Mouse (Mus musculus): ENCODE results near the gene Cox4i2. TPM values are rescaled to one million over a fixed set of nuclear protein-coding genes. Genes with fewer than 3 reads are reported as not detected.

Gene Cox4i2
- polyA plus RNA-seq (2015; fragmentation: Nextera tagmentation; extraction: Ambion mirVana) = 32.0 and 34.4 TPM in 2 replicates

- 5% methylated on average over 30 of the region's 30 CpGs for WGBS
- H3K36me3 ChIP-seq = no peaks in the 10 kb centered on the region
- no peaks in the 10 kb centered on the region for H3K27me3 ChIP-seq
Measured at GRCm38 (mm10) chr2:152753944-152754711, at the start of gene Cox4i2. Cox4i2 (plus strand) TSS chr2:152754173.

GRCm38 (mm10) chr2:152704256-152704605 is 49.7 kb upstream of the Cox4i2 start:
- H3K9ac ChIP-seq = peak overlapping the region; percentile 31; the same call in 1 of the 2 replicates
- H3K4me2 ChIP-seq (replicated peaks) = no peak overlapping the region
- no peak for ATAC-seq (ENCODE audit: low FRiP score, low read depth)
- 84% methylated on average over 5 of the region's 5 CpGs for WGBS
- no peaks in the 10 kb centered on the region for H3K27me3 ChIP-seq
- H3K36me3 ChIP-seq = peaks cover 70% of the 10 kb centered on the region
- no peak overlapping the region for H3K4me3 ChIP-seq
- no peaks in the 10 kb centered on the region for H3K9me3 ChIP-seq
- H3K27ac ChIP-seq = peak overlapping the region; percentile 96
- H3K4me1 ChIP-seq = peaks cover 50% of the 10 kb centered on the region

More at GRCm38 (mm10) chr2:152753944-152754711, at the start of gene Cox4i2:
- Histone ChIP-seq H3K9me3 (no peaks in the 10 kb centered on the region), H3K4me1 (peaks cover 24% of the 10 kb centered on the region), H3K4me2 (replicated peaks) (peak within 1 kb of the TSS; percentile 70), H3K27ac (no peak within 1 kb of the TSS; the same call in 1 of the 2 replicates), H3K9ac (peak within 1 kb of the TSS; percentile 61), H3K4me3 (peak within 1 kb of the TSS; percentile 38)
- peak; percentile 52; the same call in 1 of the 2 replicates for ATAC-seq (ENCODE audit: low FRiP score, low read depth)

DNA sequence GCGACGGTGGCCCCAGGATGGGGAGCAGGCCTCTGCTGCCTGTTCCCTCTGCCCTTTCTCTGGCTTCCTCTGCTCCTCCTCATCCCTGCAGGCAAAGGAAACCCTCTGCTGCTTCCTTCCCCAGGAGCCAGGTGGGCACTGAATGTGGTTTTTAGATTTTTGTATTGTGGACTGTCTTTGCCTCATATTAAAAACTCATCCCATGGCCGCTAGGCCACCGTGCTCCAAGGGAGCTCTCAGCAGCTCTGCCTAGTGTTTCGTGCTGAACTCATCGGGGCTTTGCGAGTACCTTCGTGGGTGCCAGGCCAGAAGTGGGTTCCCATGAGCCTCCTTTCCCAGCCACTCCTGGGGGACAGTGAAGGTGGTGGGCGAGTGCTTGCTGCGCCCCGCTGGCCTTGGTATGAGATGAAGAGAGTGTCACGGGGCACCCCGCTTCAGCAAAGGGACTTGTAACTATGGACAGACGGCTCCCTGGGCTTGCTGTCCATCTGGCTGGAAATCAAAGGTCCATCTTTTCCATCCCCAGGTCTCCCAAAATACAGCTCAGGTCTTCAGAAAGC is 49.1 kb upstream of the Cox4i2 start:
- Histone ChIP-seq H3K4me3 (no peak overlapping the region), H3K27me3 (no peaks in the 10 kb centered on the region), H3K9me3 (no peaks in the 10 kb centered on the region), H3K9ac (peak overlapping the region; percentile 43), H3K4me1 (peaks cover 52% of the 10 kb centered on the region), H3K36me3 (peaks cover 64% of the 10 kb centered on the region), H3K27ac (peak overlapping the region; percentile 96), H3K4me2 (replicated peaks) (no peak overlapping the region)
- WGBS = 84% methylated on average over 14 of the region's 14 CpGs
- ATAC-seq (ENCODE audit: low FRiP score, low read depth) = no peak

DNA sequence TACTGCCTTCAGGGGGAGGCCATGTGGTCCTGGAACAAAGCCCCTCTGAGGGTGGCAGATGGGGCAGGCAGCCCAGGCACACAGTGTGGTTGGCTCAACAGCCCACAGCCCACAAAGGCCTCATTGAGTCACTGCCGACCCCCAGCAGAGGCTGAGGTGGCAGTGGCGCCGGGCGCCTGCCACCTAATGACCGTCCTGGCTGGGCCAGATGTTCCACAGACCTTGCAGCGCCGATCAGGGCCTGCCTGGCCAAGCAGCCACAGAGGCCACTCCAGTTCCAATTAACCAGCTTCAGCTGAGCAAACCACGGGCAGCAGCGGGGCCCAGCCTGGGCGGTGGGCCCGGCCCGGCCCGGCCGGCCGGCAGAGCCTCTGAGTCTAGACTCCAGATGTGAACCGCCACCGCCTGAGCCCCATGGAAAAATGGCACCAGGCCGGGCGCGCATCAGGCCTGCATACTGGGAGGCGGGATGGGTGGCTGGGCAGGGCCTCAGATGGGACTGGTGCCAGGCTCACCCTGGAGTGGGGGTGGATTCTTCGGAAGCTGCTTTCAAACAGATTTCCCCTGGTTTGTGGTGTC is 47.9 kb upstream of the Cox4i2 start:
- 18% methylated on average over 22 of the region's 22 CpGs for WGBS
- Histone ChIP-seq H3K36me3 (peaks cover 53% of the 10 kb centered on the region), H3K4me3 (0 out of 2 replicates have a peak overlapping the region, but pooled peaks have one; percentile 9)

DNA sequence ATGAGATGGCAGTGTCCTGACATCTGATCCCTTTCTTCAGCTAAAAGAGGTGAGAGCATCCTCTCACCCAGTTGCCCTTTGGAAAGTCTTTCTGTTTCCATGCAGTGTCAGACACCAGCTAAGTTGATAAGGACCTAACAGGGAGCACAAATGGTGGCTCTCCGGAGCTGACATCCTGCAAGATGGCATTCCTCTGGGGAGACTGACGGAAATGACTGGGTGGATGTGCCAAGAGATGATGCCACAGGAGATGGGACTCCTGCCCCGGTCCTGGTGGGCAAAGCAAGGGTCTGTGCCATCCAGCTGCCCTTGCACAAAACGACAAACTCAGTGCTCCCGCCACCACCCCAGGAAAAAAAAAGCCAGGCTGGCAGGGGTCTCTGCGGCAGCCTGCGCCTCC is 46.8 kb upstream of the Cox4i2 start:
- ATAC-seq (ENCODE audit: low FRiP score, low read depth) = no peak
- 19% methylated on average over 7 of the region's 7 CpGs for WGBS
- Histone ChIP-seq H3K9me3 (no peaks in the 10 kb centered on the region), H3K36me3 (peaks cover 41% of the 10 kb centered on the region), H3K4me1 (peaks cover 52% of the 10 kb centered on the region), H3K4me2 (replicated peaks) (peak overlapping the region; percentile 69), H3K27ac (peak overlapping the region; percentile 96), H3K27me3 (no peaks in the 10 kb centered on the region), H3K4me3 (peak overlapping the region; percentile 35), H3K9ac (peak overlapping the region; percentile 65)

More for the DNA sequence above, 47.9 kb upstream of the Cox4i2 start:
- H3K27me3 ChIP-seq = no peaks in the 10 kb centered on the region
- ATAC-seq (ENCODE audit: low FRiP score, low read depth) = peak; percentile 84
- H3K4me1 ChIP-seq = peaks cover 52% of the 10 kb centered on the region
- H3K9ac ChIP-seq = 0 out of 2 replicates have a peak overlapping the region, but pooled peaks have one; percentile 43
- no peaks in the 10 kb centered on the region for H3K9me3 ChIP-seq
- peak overlapping the region; percentile 69 for H3K4me2 ChIP-seq (replicated peaks)
- H3K27ac ChIP-seq = peak overlapping the region; percentile 96

DNA sequence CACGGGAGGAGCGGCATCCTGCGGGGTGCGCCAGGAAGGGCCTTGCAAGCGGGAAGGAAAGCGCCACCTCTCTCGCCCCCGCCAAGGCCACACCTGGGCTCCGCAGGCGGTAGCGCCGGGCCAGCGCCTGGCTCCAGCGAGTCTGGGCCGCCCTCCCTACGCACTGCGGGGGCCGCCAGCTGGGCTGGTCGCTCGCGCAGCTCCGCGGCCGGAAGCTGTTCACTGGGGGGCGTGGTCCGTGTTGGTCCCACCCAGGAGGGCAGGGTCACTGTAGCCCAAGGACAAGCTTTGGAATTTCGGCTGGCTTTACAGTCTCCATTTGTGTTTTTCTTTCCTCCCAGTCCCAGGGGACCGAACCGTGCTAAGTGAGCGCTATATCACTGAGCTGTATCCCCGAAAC is 46.3 kb upstream of the Cox4i2 start:
- H3K4me2 ChIP-seq (replicated peaks) = peak overlapping the region; percentile 69
- WGBS = 2% methylated on average over 31 of the region's 31 CpGs

GRCm38 (mm10) chr2:152709066-152709465 is 44.9 kb upstream of the Cox4i2 start:
- Histone ChIP-seq H3K9me3 (no peaks in the 10 kb centered on the region), H3K4me2 (replicated peaks) (no peak overlapping the region), H3K36me3 (peaks cover 23% of the 10 kb centered on the region), H3K4me3 (no peak overlapping the region), H3K27me3 (no peaks in the 10 kb centered on the region), H3K9ac (no peak overlapping the region), H3K4me1 (peaks cover 50% of the 10 kb centered on the region), H3K27ac (no peak overlapping the region)
- 88% methylated on average over 5 of the region's 5 CpGs for WGBS
- no peak for ATAC-seq (ENCODE audit: low FRiP score, low read depth)

More for the DNA sequence above, 46.3 kb upstream of the Cox4i2 start:
- peak overlapping the region; percentile 96 for H3K27ac ChIP-seq
- H3K36me3 ChIP-seq = peaks cover 37% of the 10 kb centered on the region
- no peaks in the 10 kb centered on the region for H3K27me3 ChIP-seq
- H3K4me1 ChIP-seq = peaks cover 52% of the 10 kb centered on the region
- ATAC-seq (ENCODE audit: low FRiP score, low read depth) = peak; percentile 90
- H3K4me3 ChIP-seq = peak overlapping the region; percentile 35
- H3K9ac ChIP-seq = peak overlapping the region; percentile 65
- no peaks in the 10 kb centered on the region for H3K9me3 ChIP-seq

GRCm38 (mm10) chr2:152716241-152716772 is 37.7 kb upstream of the Cox4i2 start:
- 69% methylated on average over 6 of the region's 6 CpGs for WGBS
- Histone ChIP-seq H3K4me3 (no peak overlapping the region), H3K36me3 (0 out of 2 replicates have a peak, but pooled peaks cover 3% of the 10 kb centered on the region), H3K27ac (no peak overlapping the region), H3K9me3 (no peaks in the 10 kb centered on the region), H3K4me1 (peaks cover 18% of the 10 kb centered on the region), H3K27me3 (no peaks in the 10 kb centered on the region), H3K9ac (no peak overlapping the region), H3K4me2 (replicated peaks) (no peak overlapping the region)
- no peak for ATAC-seq (ENCODE audit: low FRiP score, low read depth)

DNA sequence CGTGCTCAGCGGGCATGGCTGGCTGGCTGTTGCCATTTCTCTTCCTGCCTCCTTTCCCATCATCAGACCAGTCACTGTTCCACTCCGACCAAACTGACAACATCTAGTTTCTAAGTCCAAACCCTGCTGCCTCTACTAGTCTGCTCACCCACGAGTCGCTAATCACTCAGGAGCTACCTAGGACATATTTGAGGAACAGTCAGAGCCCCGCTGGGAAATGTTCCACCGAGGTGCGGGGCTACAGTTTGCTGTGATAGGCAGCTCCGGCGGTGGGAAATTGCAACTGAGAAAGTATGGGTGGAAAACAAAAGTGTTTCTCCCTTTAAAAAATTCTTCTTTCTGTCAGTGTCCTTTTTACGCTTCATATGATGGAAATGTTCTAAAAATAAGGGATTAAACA is 36.3 kb upstream of the Cox4i2 start:
- no peak overlapping the region for H3K9ac ChIP-seq
- whole genome bisulfite sequencing = 66% methylated on average over 11 of the region's 11 CpGs
- peaks cover 18% of the 10 kb centered on the region for H3K4me1 ChIP-seq
- 0 out of 2 replicates have a peak, but pooled peaks cover 3% of the 10 kb centered on the region for H3K36me3 ChIP-seq
- H3K9me3 ChIP-seq = no peaks in the 10 kb centered on the region
- no peaks in the 10 kb centered on the region for H3K27me3 ChIP-seq
- ATAC-seq (ENCODE audit: low FRiP score, low read depth) = no peak
- H3K4me2 ChIP-seq (replicated peaks) = no peak overlapping the region
- H3K27ac ChIP-seq = 0 out of 2 replicates have a peak overlapping the region, but pooled peaks have one; percentile 11
- no peak overlapping the region for H3K4me3 ChIP-seq

DNA sequence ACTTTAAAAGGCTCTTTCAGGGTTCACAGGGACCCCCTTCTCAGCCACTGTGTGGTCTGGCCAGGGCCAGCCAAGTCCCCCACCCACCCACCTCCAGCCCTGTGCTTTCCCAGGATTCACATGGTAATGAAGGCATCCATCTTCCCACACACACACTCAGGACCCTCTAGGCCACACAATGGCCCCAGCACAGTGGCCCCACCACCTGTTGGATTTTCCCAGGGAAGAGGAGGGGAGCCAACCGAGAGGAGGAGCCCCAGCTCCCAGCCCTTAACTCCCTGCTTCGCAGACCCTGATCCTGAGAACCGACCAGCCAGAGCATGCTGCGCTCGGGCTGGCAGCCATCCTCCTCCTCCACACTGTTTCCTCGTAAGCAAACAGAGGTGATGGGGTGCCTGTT is 35.9 kb upstream of the Cox4i2 start:
- peaks cover 18% of the 10 kb centered on the region for H3K4me1 ChIP-seq
- H3K36me3 ChIP-seq = 0 out of 2 replicates have a peak, but pooled peaks cover 3% of the 10 kb centered on the region
- H3K9me3 ChIP-seq = no peaks in the 10 kb centered on the region
- ATAC-seq (ENCODE audit: low FRiP score, low read depth) = peak; percentile 34; the same call in 1 of the 2 replicates
- no peaks in the 10 kb centered on the region for H3K27me3 ChIP-seq
- no peak overlapping the region for H3K27ac ChIP-seq
- WGBS = 32% methylated on average over 6 of the region's 6 CpGs
- no peak overlapping the region for H3K4me3 ChIP-seq
- H3K4me2 ChIP-seq (replicated peaks) = no peak overlapping the region
- H3K9ac ChIP-seq = no peak overlapping the region

GRCm38 (mm10) chr2:152723651-152724331 is 30.2 kb upstream of the Cox4i2 start:
- Histone ChIP-seq H3K27me3 (no peaks in the 10 kb centered on the region), H3K36me3 (no peaks in the 10 kb centered on the region), H3K4me1 (peaks cover 51% of the 10 kb centered on the region), H3K4me2 (replicated peaks) (peak overlapping the region; percentile 73), H3K9me3 (no peaks in the 10 kb centered on the region), H3K4me3 (peak overlapping the region; percentile 39), H3K27ac (peak overlapping the region; percentile 58), H3K9ac (peak overlapping the region; percentile 73)
- WGBS = 4% methylated on average over 37 of the region's 37 CpGs
- peak; percentile 41; the same call in 1 of the 2 replicates for ATAC-seq (ENCODE audit: low FRiP score, low read depth)

All from limb, embryonic 13.5 days (tissue).